Mouse (Mus musculus): Measurements from ENCODE around the gene Tmx4. TPM values are rescaled to one million over a fixed set of nuclear protein-coding genes. Genes with fewer than 3 reads are reported as not detected.

The Tmx4 gene
- total RNA-seq, 2 experiments from 2014 or later: 50.3 to 53.3 TPM

GRCm38 (mm10) chr2:134591081-134591694 lies 52.8 kb downstream of the Tmx4 start:
- no peak for DNase-seq
- intact Hi-C loops (cut with DNase I): no loop called here

- no peak for DNase-seq
- intact Hi-C loops (cut with DNase I): no loop called here
Measured at GRCm38 (mm10) chr2:134585243-134585642, 58.7 kb downstream of the Tmx4 start.

- intact Hi-C loops (cut with DNase I): no loop called here
Measured at GRCm38 (mm10) chr2:134559422-134559821, 84.5 kb downstream of the Tmx4 start.

GRCm38 (mm10) chr2:134554221-134554727 lies 89.7 kb downstream of the Tmx4 start, which contains the start of gene Hao1:
Gene Hao1, minus strand, starts transcription at chr2:134554368.
- intact Hi-C loops (cut with DNase I): no loop called here
- no peak for DNase-seq

More at GRCm38 (mm10) chr2:134559422-134559821, 84.5 kb downstream of the Tmx4 start:
- DNase-seq: no peak

- no peak for DNase-seq
- intact Hi-C loops (cut with DNase I): no loop called here
Measured at GRCm38 (mm10) chr2:134552358-134552757, 91.6 kb downstream of the Tmx4 start.

GRCm38 (mm10) chr2:134549770-134550169 lies 94.2 kb downstream of the Tmx4 start:
- intact Hi-C loops (cut with DNase I): loop anchor here (1.0 to 10.0 kb wide), 3 partner anchors 128 to 781 kb away; partner anchors contain the start of gene Plcb1
- DNase-seq: peak; percentile 56 to 75

- DNase-seq: no peak
- intact Hi-C loops (cut with DNase I): loop anchor here (5.0 to 10.0 kb wide), 2 partner anchors 132 to 240 kb away; partner anchors contain the start of gene Plcb1
Measured at GRCm38 (mm10) chr2:134545116-134545515, 98.8 kb downstream of the Tmx4 start.

GRCm38 (mm10) chr2:134544321-134545065 lies 99.5 kb downstream of the Tmx4 start:
- DNase-seq: no peak
- intact Hi-C loops (cut with DNase I): loop anchor here (5.0 to 10.0 kb wide), 2 partner anchors 133 to 240 kb away; partner anchors contain the start of gene Plcb1

Other genes with a start within 250 kb of the Tmx4 start
- not detected for gene Hao1, start 89.8 kb downstream of the Tmx4 start, total RNA-seq (2021)
- 1 to 10 TPM; 8.6 TPM for gene Plcb1, start 141.9 kb upstream of the Tmx4 start, total RNA-seq (2021)

All from heart, postnatal 14 days (tissue).